Mouse (Mus musculus): ENCODE measurements around the gene Tchhl1.
A peak's percentile ranks its signal among the peaks of the same experiment; 100 is the strongest.

Gene Tchhl1

GRCm38 (mm10) chr3:93505960-93506863 lies 37.7 kb downstream of the Tchhl1 start:
- peak; percentile 43 to 70 for DNase-seq

GRCm38 (mm10) chr3:93506881-93507325 lies 38.3 kb downstream of the Tchhl1 start:
- no peak for DNase-seq

GRCm38 (mm10) chr3:93509301-93509700 lies 40.7 kb downstream of the Tchhl1 start:
- DNase-seq, result no peak

GRCm38 (mm10) chr3:93511036-93511435 lies 42.5 kb downstream of the Tchhl1 start:
- no peak for DNase-seq

GRCm38 (mm10) chr3:93511801-93512200 lies 43.2 kb downstream of the Tchhl1 start:
- DNase-seq, result no peak

GRCm38 (mm10) chr3:93512386-93513101 lies 44.0 kb downstream of the Tchhl1 start:
- DNase-seq, result no peak

GRCm38 (mm10) chr3:93514628-93515027 lies 46.1 kb downstream of the Tchhl1 start:
- DNase-seq, result no peak

- DNase-seq, result no peak
Observed at GRCm38 (mm10) chr3:93517343-93517742, 48.8 kb downstream of the Tchhl1 start.

GRCm38 (mm10) chr3:93519856-93520329 lies 51.3 kb downstream of the Tchhl1 start:
- DNase-seq, result no peak

GRCm38 (mm10) chr3:93520330-93521193 lies 52.0 kb downstream of the Tchhl1 start, which contains the start of gene S100a11:
S100a11 (plus strand) TSS chr3:93520488.
- DNase-seq, result peak; percentile 46 to 81

Data from kidney, postnatal 36 days (tissue).